Mouse (Mus musculus) telencephalon, adult 2 months (tissue): ENCODE results near the gene Hes5.

Experiments used
- DNase-seq: peaks from one replicate; pipeline ENCODE4 v3.0.0-alpha.2; 2011; ENCODE audit warnings: low read depth, low spot score

Gene Hes5

GRCm38 (mm10) chr4:154964581-154965235 lies 4.0 kb downstream of the Hes5 start:
- no peak for DNase-seq

GRCm38 (mm10) chr4:154965856-154966255 lies 5.1 kb downstream of the Hes5 start:
- no peak for DNase-seq

GRCm38 (mm10) chr4:154967173-154967572 lies 6.5 kb downstream of the Hes5 start:
- DNase-seq, result no peak

- DNase-seq, result no peak
These were observed 11.8 kb downstream of the Hes5 start for GRCm38 (mm10) chr4:154972546-154972945.

- no peak for DNase-seq
These were observed 13.5 kb downstream of the Hes5 start for GRCm38 (mm10) chr4:154974163-154974611.

GRCm38 (mm10) chr4:154980110-154980509 lies 19.4 kb downstream of the Hes5 start:
- no peak for DNase-seq

- DNase-seq, result no peak
These were observed 20.4 kb downstream of the Hes5 start for GRCm38 (mm10) chr4:154981076-154981475.

- DNase-seq, result no peak
These were observed 20.8 kb downstream of the Hes5 start for GRCm38 (mm10) chr4:154981530-154981929.

- no peak for DNase-seq
These were observed 21.8 kb downstream of the Hes5 start for GRCm38 (mm10) chr4:154982247-154983120.

GRCm38 (mm10) chr4:154983767-154984166 lies 23.0 kb downstream of the Hes5 start:
- no peak for DNase-seq

GRCm38 (mm10) chr4:154985151-154985777 lies 24.5 kb downstream of the Hes5 start:
- DNase-seq, result no peak

GRCm38 (mm10) chr4:154986096-154986495 lies 25.4 kb downstream of the Hes5 start:
- DNase-seq, result no peak

GRCm38 (mm10) chr4:154986750-154987149 lies 26.0 kb downstream of the Hes5 start:
- no peak for DNase-seq

- DNase-seq, result no peak
These were observed 34.2 kb downstream of the Hes5 start for GRCm38 (mm10) chr4:154994876-154995275.

GRCm38 (mm10) chr4:154996572-154997154 lies 35.9 kb downstream of the Hes5 start:
- no peak for DNase-seq

GRCm38 (mm10) chr4:154999379-154999778 lies 38.7 kb downstream of the Hes5 start:
- DNase-seq, result no peak

GRCm38 (mm10) chr4:155005278-155005677 lies 44.6 kb downstream of the Hes5 start:
- no peak for DNase-seq

- no peak for DNase-seq
These were observed 45.6 kb downstream of the Hes5 start for GRCm38 (mm10) chr4:155006296-155006695.

- no peak for DNase-seq
These were observed 46.9 kb downstream of the Hes5 start for GRCm38 (mm10) chr4:155007641-155008040.

GRCm38 (mm10) chr4:155008075-155008474 lies 47.4 kb downstream of the Hes5 start:
- no peak for DNase-seq

GRCm38 (mm10) chr4:155009216-155009615 lies 48.5 kb downstream of the Hes5 start:
- DNase-seq, result no peak

- DNase-seq, result no peak
These were observed 50.1 kb downstream of the Hes5 start for GRCm38 (mm10) chr4:155010870-155011269.
